Mouse (Mus musculus): ENCODE measurements around the gene Rnf24. TPM values are rescaled to one million over a fixed set of nuclear protein-coding genes. Genes with fewer than 3 reads are reported as not detected.
"Not testable (repeated sequence)": the region's sequence is repeated elsewhere in the genome, so short reads cannot be mapped to it uniquely, and the experiment has no call there.

Gene Rnf24
- polyA plus RNA-seq, 1 experiment = 3.0 TPM

DNA sequence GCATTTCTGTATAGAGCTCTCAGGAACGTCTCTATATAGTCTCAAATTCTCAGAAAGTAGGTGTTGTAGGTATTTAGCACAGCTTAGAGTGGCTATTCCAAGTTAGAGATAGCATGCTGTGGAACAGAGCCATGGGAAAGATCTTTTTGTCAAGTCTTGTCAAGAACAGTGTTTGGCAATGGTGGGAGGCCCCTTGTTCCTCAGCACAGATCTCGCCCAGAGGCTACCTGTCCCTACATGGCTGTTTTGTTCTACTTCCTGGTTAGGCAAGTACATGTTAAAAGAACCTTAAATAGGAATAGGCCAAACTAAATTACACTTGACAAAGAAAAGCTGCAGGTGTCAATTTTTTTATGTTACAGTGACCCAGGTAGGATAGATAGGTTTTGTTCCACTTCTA, 52.2 kb downstream of the Rnf24 start:
- Histone ChIP-seq H3K27me3 (ENCODE audit: control insufficient read depth, insufficient read depth, insufficient read length) (no peaks in the 10 kb centered on the region), H3K4me2 (ENCODE audit: low read depth) (no peak overlapping the region), H3K4me3 (no peak overlapping the region), H3ac (ENCODE audit: control insufficient read depth, insufficient read length) (no peak overlapping the region), H3K79me2 (ENCODE audit: control insufficient read depth, insufficient read depth) (no peaks in the 10 kb centered on the region), H3K36me3 (ENCODE audit: control insufficient read depth, insufficient read depth) (peaks cover 39% of the 10 kb centered on the region)
- TF ChIP-seq TCF12 (IDR thresholded peaks at IDR 0.05; ENCODE audit: insufficient read depth, poor library complexity, severe bottlenecking) (no peak), SRF (IDR thresholded peaks at IDR 0.05; ENCODE audit: control insufficient read depth, insufficient read length, low read depth) (no peak), E2F4 (IDR thresholded peaks at IDR 0.05; ENCODE audit: insufficient read depth) (no peak), REST (IDR thresholded peaks at IDR 0.05; ENCODE audit: insufficient read depth, insufficient read length) (no peak), USF1 (IDR thresholded peaks at IDR 0.05; ENCODE audit: low read depth) (no peak), MYOG (IDR thresholded peaks at IDR 0.05; ENCODE audit: control insufficient read depth in 1 of 3, insufficient read depth in 1 of 3, insufficient read length in 2 of 3, low read depth in 2 of 3) (no peak), TCF3 (IDR thresholded peaks at IDR 0.05; ENCODE audit: insufficient read length, low read depth) (no peak), POLR2A (IDR thresholded peaks at IDR 0.05; ENCODE audit: insufficient read length, low read depth) (no peak), MAX (IDR thresholded peaks at IDR 0.05; ENCODE audit: low read depth) (no peak), POLR2AphosphoS2 (IDR thresholded peaks at IDR 0.05; ENCODE audit: insufficient read length, low read depth) (no peak)

DNA sequence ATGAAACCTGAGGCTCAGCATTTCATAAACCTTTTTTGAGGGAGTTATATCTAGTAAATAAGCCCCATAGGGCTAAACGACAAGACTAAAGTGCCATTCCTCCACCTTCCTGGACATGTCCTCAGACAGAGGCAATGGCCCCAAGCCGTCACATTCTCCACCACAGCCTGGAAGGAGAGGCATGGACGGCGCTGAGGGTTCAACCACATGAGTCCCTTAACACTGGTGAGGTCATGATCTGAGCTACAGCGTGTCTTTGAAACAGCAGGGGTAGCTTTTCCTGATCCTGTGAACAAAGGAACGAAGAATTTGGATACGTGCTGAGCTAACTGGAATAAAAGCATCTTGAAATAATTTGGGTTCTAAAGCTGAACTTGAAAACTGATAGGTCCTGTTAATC, 54.0 kb downstream of the Rnf24 start:
- H3K27me3 ChIP-seq (ENCODE audit: control insufficient read depth, insufficient read depth, insufficient read length); H3K4me2 ChIP-seq (ENCODE audit: low read depth); H3K4me3 ChIP-seq; H3ac ChIP-seq (ENCODE audit: control insufficient read depth, insufficient read length); H3K79me2 ChIP-seq (ENCODE audit: control insufficient read depth, insufficient read depth): not testable (repeated sequence)
- H3K36me3 ChIP-seq (ENCODE audit: control insufficient read depth, insufficient read depth) = peaks cover 46% of the 10 kb centered on the region

DNA sequence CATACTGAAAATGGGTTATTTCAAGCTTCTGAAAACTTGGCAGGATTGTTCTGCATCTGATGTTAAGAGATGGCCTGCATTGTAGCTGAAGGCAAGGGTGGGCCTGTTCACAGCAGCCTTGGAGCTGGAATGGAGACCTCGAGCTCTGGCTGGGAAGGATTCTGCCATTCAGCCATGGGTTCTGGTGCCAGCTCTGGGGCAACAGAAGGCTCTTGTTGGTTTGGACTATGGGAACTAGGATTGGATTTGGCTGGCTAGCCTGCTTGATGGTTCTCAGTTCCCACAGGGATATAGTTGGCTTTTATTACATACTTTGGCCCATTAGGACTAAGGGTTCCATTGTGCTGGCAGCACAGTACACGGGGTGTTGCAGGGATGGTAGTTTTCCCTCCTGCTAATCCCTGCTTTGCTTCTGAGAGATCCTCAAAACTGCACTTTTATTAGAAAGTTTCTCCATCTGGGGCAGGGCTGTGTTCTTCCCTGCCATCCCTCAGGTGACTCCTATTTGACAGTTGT, 55.9 kb downstream of the Rnf24 start:
- Histone ChIP-seq H3K79me2 (ENCODE audit: control insufficient read depth, insufficient read depth) (no peaks in the 10 kb centered on the region), H3ac (ENCODE audit: control insufficient read depth, insufficient read length) (no peak overlapping the region), H3K27me3 (ENCODE audit: control insufficient read depth, insufficient read depth, insufficient read length) (no peaks in the 10 kb centered on the region), H3K36me3 (ENCODE audit: control insufficient read depth, insufficient read depth) (peaks cover 41% of the 10 kb centered on the region), H3K4me3 (no peak overlapping the region), H3K4me2 (ENCODE audit: low read depth) (no peak overlapping the region)
- TF ChIP-seq TCF12 (IDR thresholded peaks at IDR 0.05; ENCODE audit: insufficient read depth, poor library complexity, severe bottlenecking) = no peak
- no peak for TF ChIP-seq MYOD1 (IDR thresholded peaks at IDR 0.05; ENCODE audit: control insufficient read depth in 1 of 3, insufficient read length in 2 of 3, low read depth in 2 of 3)
- TF ChIP-seq POLR2A (IDR thresholded peaks at IDR 0.05; ENCODE audit: insufficient read length, low read depth) = no peak
- no peak for TF ChIP-seq MAX (IDR thresholded peaks at IDR 0.05; ENCODE audit: low read depth)
- no peak for TF ChIP-seq TCF3 (IDR thresholded peaks at IDR 0.05; ENCODE audit: insufficient read length, low read depth)
- no peak for TF ChIP-seq E2F4 (IDR thresholded peaks at IDR 0.05; ENCODE audit: insufficient read depth)
- TF ChIP-seq USF1 (IDR thresholded peaks at IDR 0.05; ENCODE audit: low read depth) = no peak
- no peak for TF ChIP-seq SRF (IDR thresholded peaks at IDR 0.05; ENCODE audit: control insufficient read depth, insufficient read length, low read depth)
- TF ChIP-seq CEBPB (IDR thresholded peaks at IDR 0.05; ENCODE audit: insufficient read depth, poor library complexity, severe bottlenecking) = no peak
- no peak for TF ChIP-seq MYOG (IDR thresholded peaks at IDR 0.05; ENCODE audit: control insufficient read depth in 1 of 3, insufficient read depth in 1 of 3, insufficient read length in 2 of 3, low read depth in 2 of 3)
- no peak for TF ChIP-seq POLR2AphosphoS2 (IDR thresholded peaks at IDR 0.05; ENCODE audit: insufficient read length, low read depth)
- TF ChIP-seq REST (IDR thresholded peaks at IDR 0.05; ENCODE audit: insufficient read depth, insufficient read length) = no peak

DNA sequence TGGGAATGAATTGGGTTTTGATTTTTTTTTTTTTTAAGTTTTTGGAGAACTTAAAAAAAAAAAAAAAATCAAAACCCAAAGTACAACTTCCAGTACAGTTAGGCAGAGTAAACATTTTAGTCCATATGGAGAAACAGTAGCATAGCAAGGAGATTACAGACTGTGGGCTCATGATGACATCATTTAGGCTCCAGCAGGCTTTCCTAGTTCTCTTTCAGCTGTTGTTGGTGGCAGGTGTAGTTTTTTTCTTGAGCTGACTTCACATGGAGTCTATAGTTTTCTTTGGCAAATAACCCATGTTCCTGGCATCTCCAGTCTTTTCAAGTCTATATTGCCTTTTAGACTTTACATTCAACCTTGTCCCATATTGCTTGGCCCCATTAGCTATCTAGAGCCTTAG, 62.0 kb downstream of the Rnf24 start:
- H3ac ChIP-seq (ENCODE audit: control insufficient read depth, insufficient read length) = no peak overlapping the region
- peak; percentile 50; the same call in 1 of the 2 replicates for TF ChIP-seq CEBPB (IDR thresholded peaks at IDR 0.05; ENCODE audit: insufficient read depth, poor library complexity, severe bottlenecking)
- no peak for TF ChIP-seq USF1 (IDR thresholded peaks at IDR 0.05; ENCODE audit: low read depth)
- no peak for TF ChIP-seq E2F4 (IDR thresholded peaks at IDR 0.05; ENCODE audit: insufficient read depth)
- TF ChIP-seq MYOD1 (IDR thresholded peaks at IDR 0.05; ENCODE audit: control insufficient read depth in 1 of 3, insufficient read length in 2 of 3, low read depth in 2 of 3) = peak in 2 of 3 experiments; percentile 64
- TF ChIP-seq MYOG (IDR thresholded peaks at IDR 0.05; ENCODE audit: control insufficient read depth in 1 of 3, insufficient read depth in 1 of 3, insufficient read length in 2 of 3, low read depth in 2 of 3) = peak in 2 of 3 experiments; percentile 19 to 64
- TF ChIP-seq TCF3 (IDR thresholded peaks at IDR 0.05; ENCODE audit: insufficient read length, low read depth) = no peak
- TF ChIP-seq REST (IDR thresholded peaks at IDR 0.05; ENCODE audit: insufficient read depth, insufficient read length) = no peak
- TF ChIP-seq SRF (IDR thresholded peaks at IDR 0.05; ENCODE audit: control insufficient read depth, insufficient read length, low read depth) = no peak
- TF ChIP-seq MAX (IDR thresholded peaks at IDR 0.05; ENCODE audit: low read depth) = no peak
- TF ChIP-seq POLR2A (IDR thresholded peaks at IDR 0.05; ENCODE audit: insufficient read length, low read depth) = no peak
- TF ChIP-seq TCF12 (IDR thresholded peaks at IDR 0.05; ENCODE audit: insufficient read depth, poor library complexity, severe bottlenecking) = no peak
- no peak for TF ChIP-seq POLR2AphosphoS2 (IDR thresholded peaks at IDR 0.05; ENCODE audit: insufficient read length, low read depth)
- H3K4me3 ChIP-seq = no peak overlapping the region
- H3K4me2 ChIP-seq (ENCODE audit: low read depth) = no peak overlapping the region
- peaks cover 5% of the 10 kb centered on the region for H3K79me2 ChIP-seq (ENCODE audit: control insufficient read depth, insufficient read depth)
- H3K27me3 ChIP-seq (ENCODE audit: control insufficient read depth, insufficient read depth, insufficient read length) = no peaks in the 10 kb centered on the region
- peaks cover 41% of the 10 kb centered on the region for H3K36me3 ChIP-seq (ENCODE audit: control insufficient read depth, insufficient read depth)

DNA sequence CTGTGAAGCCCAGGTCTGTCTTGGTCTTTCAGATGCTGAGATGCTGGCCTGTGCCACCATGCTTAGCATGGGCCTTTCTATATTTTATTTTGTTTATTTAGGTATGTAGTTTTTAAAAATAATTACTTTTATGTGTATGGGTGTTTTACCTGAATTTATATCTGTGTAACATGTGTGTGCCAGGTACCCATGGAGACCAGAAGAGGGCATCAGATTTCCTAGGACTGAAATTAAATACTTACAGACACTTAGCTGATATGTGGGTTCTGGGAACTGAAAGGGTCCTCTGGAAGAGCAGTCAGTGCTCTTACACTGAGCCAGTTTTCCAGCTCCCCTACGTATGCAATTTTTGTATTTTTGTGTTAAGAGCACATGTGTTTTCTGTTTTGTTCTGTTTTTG, 66.4 kb downstream of the Rnf24 start:
- H3ac ChIP-seq (ENCODE audit: control insufficient read depth, insufficient read length) = no peak overlapping the region
- TF ChIP-seq USF1 (IDR thresholded peaks at IDR 0.05; ENCODE audit: low read depth) (no peak), CEBPB (IDR thresholded peaks at IDR 0.05; ENCODE audit: insufficient read depth, poor library complexity, severe bottlenecking) (no peak), TCF3 (IDR thresholded peaks at IDR 0.05; ENCODE audit: insufficient read length, low read depth) (no peak), SRF (IDR thresholded peaks at IDR 0.05; ENCODE audit: control insufficient read depth, insufficient read length, low read depth) (no peak), REST (IDR thresholded peaks at IDR 0.05; ENCODE audit: insufficient read depth, insufficient read length) (no peak), TCF12 (IDR thresholded peaks at IDR 0.05; ENCODE audit: insufficient read depth, poor library complexity, severe bottlenecking) (no peak), POLR2A (IDR thresholded peaks at IDR 0.05; ENCODE audit: insufficient read length, low read depth) (no peak), MAX (IDR thresholded peaks at IDR 0.05; ENCODE audit: low read depth) (no peak), POLR2AphosphoS2 (IDR thresholded peaks at IDR 0.05; ENCODE audit: insufficient read length, low read depth) (no peak), MYOD1 (IDR thresholded peaks at IDR 0.05; ENCODE audit: control insufficient read depth in 1 of 3, insufficient read length in 2 of 3, low read depth in 2 of 3) (no peak), E2F4 (IDR thresholded peaks at IDR 0.05; ENCODE audit: insufficient read depth) (no peak), MYOG (IDR thresholded peaks at IDR 0.05; ENCODE audit: control insufficient read depth in 1 of 3, insufficient read depth in 1 of 3, insufficient read length in 2 of 3, low read depth in 2 of 3) (no peak)
- H3K79me2 ChIP-seq (ENCODE audit: control insufficient read depth, insufficient read depth) = peaks cover 5% of the 10 kb centered on the region
- peaks cover 70% of the 10 kb centered on the region for H3K36me3 ChIP-seq (ENCODE audit: control insufficient read depth, insufficient read depth)
- no peak overlapping the region for H3K4me2 ChIP-seq (ENCODE audit: low read depth)
- H3K4me3 ChIP-seq = no peak overlapping the region
- no peaks in the 10 kb centered on the region for H3K27me3 ChIP-seq (ENCODE audit: control insufficient read depth, insufficient read depth, insufficient read length)

Data from myocyte (in vitro differentiated cells).